Comparison of ENCODE assay signal across 8 mouse cellular contexts in the genomic region with DNA sequence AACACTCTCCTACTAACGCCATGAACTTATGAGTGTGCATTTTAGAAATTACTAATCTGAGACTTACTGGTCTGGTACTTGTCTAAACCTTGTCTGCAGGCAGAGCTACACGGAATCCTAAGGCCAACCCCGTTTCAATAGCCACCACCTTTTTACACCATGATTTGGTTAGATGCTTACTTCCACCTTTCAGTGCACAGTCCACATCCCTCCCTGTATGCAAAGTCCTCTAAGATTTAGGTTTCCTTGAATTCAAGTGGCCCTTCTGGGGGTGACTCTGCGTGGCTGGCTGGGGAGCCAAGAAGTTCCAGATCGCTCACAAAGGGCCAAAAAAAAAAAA. TPM values are rescaled to one million over a fixed set of nuclear protein-coding genes. Genes with fewer than 3 reads are reported as not detected.
DNase-seq lines count a peak whose midpoint lies in the region; ATAC-seq and TF ChIP-seq lines count a peak whose summit lies in the region.

No protein-coding gene starts in this region.

- H3K4me3 ChIP-seq in heart, embryonic 12.5 days, result peak overlapping the region; percentile 75
- peak overlapping the region; percentile 82 to 95 for H3K4me3 ChIP-seq in ES-E14 (ENCODE audit: insufficient read depth in 1 of 2, low read depth in 1 of 2, low read length in 2 of 2, poor library complexity in 1 of 2, severe bottlenecking in 1 of 2)
- peak overlapping the region; percentile 75 for H3K4me3 ChIP-seq in hindbrain, embryonic 10.5 days

- H3K9me3 ChIP-seq in heart, embryonic 12.5 days (replicated peaks), result no peaks in the 10 kb centered on the region
- no peaks in the 10 kb centered on the region for H3K9me3 ChIP-seq in ES-E14 (ENCODE audit: control insufficient read depth, insufficient read depth, low read depth, low read length)
- H3K9me3 ChIP-seq in hindbrain, embryonic 10.5 days, result no peaks in the 10 kb centered on the region

- peaks cover 5% of the 10 kb centered on the region for H3K36me3 ChIP-seq in heart, embryonic 12.5 days
- no peaks in the 10 kb centered on the region for H3K36me3 ChIP-seq in ES-E14 (ENCODE audit: control insufficient read depth, insufficient read depth, low read length, poor library complexity, severe bottlenecking)
- H3K36me3 ChIP-seq in hindbrain, embryonic 10.5 days, result peaks cover 16% of the 10 kb centered on the region

- peak; percentile 27 for ATAC-seq in heart, embryonic 12.5 days (ENCODE audit: insufficient number of reproducible peaks, low FRiP score)
- ATAC-seq in megakaryocyte progenitor cell, adult 5-6 weeks (replicated peaks; ENCODE audit: poor library complexity), result peak; percentile 18

- no peak for DNase-seq in heart, postnatal 4 days
- DNase-seq in ES-E14 (ENCODE audit: low read depth, low spot score), result no peak
- DNase-seq in hindbrain, embryonic 10.5 days (ENCODE audit: low spot score), result no peak
- no peak for DNase-seq in left cerebral cortex, postnatal 14 days (ENCODE audit: low spot score in 2 of 2)
- no peak for DNase-seq in gastrocnemius, postnatal 36 days
- DNase-seq in embryo, embryonic 9.5 days (ENCODE audit: extremely low spot score), result no peak

- H3K4me1 ChIP-seq in heart, embryonic 12.5 days (replicated peaks), result peaks cover 18% of the 10 kb centered on the region
- peaks cover 0 to 2% of the 10 kb centered on the region in 2 experiments; a peak in 2 of 4 replicates for H3K4me1 ChIP-seq in ES-E14 (ENCODE audit: control insufficient read depth in 2 of 2, insufficient read depth in 2 of 2, low read length in 2 of 2, poor library complexity in 1 of 2)
- peaks cover 26% of the 10 kb centered on the region for H3K4me1 ChIP-seq in hindbrain, embryonic 10.5 days (replicated peaks)

- H3K9ac ChIP-seq in heart, embryonic 12.5 days, result peak overlapping the region; percentile 95
- H3K9ac ChIP-seq in ES-E14 (ENCODE audit: insufficient read depth, low read depth, low read length, poor library complexity, severe bottlenecking), result peak overlapping the region; percentile 15; the same call in 1 of the 2 replicates

- H3K27me3 ChIP-seq in heart, embryonic 12.5 days (replicated peaks), result no peaks in the 10 kb centered on the region
- no peaks in the 10 kb centered on the region for H3K27me3 ChIP-seq in hindbrain, embryonic 10.5 days (ENCODE audit: insufficient read depth, poor library complexity, severe bottlenecking)

- intact Hi-C loops in left cerebral cortex, postnatal 14 days (cut with DNase I), result loop anchor here (5.0 kb wide), 1 partner anchor 37 kb away; no protein-coding TSS in a partner anchor
- intact Hi-C loops in gastrocnemius, postnatal 36 days (cut with DNase I), result loop anchor here (5.0 kb wide), 1 partner anchor 92 kb away; the partner anchor contains the start of genes Fbxl8 and Tradd

- in situ Hi-C loops in ES-E14 (cut with MboI; ENCODE audit: low sequenced_read_pairs in 2 of 2, unreplicated experiment in 2 of 2), result no loop called here

- peak overlapping the region; percentile 67 for H3K4me2 ChIP-seq in heart, embryonic 12.5 days

- 1% methylated on average over 5 of the region's 5 CpGs for WGBS in heart, embryonic 12.5 days
- WGBS in hindbrain, embryonic 10.5 days, result 5% methylated on average over 5 of the region's 5 CpGs

- peak overlapping the region; percentile 97 for H3K27ac ChIP-seq in heart, embryonic 12.5 days (ENCODE audit: poor library complexity, severe bottlenecking)
- no peak overlapping the region for H3K27ac ChIP-seq in ES-E14 (ENCODE audit: insufficient read depth, low read depth, low read length, poor library complexity, severe bottlenecking)
- peak overlapping the region; percentile 99 for H3K27ac ChIP-seq in hindbrain, embryonic 10.5 days

TF ChIP-seq in ES-E14, 5 proteins besides CTCF, POLR2A, EP300 and RAD21:
- TF ChIP-seq MAFK (IDR thresholded peaks at IDR 0.05; ENCODE audit: insufficient read depth, low read depth, low read length) (no peak), ZNF384 (IDR thresholded peaks at IDR 0.05; ENCODE audit: low read depth, low read length) (peak; percentile 93)

RNA-seq across cellular contexts. Expression of gene Cbfb, which starts 0.5 kb away (rescaled TPM):
- polyA plus RNA-seq in heart, embryonic 12.5 days (2016; fragmentation: Nextera tagmentation; extraction: Ambion mirVana), result 65.3 and 67.9 TPM in 2 replicates
- 10 to 100 TPM; 44.7 to 46.9 TPM for total RNA-seq in heart, postnatal 4 days (2021)
- total RNA-seq in ES-E14 (2012; rRNA removed), result 36.2 and 47.0 TPM in 2 replicates
- polyA plus RNA-seq in hindbrain, embryonic 10.5 days (2016; fragmentation: Nextera tagmentation; extraction: Ambion mirVana), result 42.1 and 54.9 TPM in 2 replicates
- 146 and 152 TPM in 2 replicates for total RNA-seq in megakaryocyte progenitor cell, adult 5-6 weeks (2015)
- 157 and 178 TPM in 2 replicates for total RNA-seq in megakaryocyte progenitor cell, adult 5-6 weeks (2017)
- 10 to 100 TPM; 20.7 to 23.1 TPM for total RNA-seq in left cerebral cortex, postnatal 14 days (2021)
- total RNA-seq in gastrocnemius, postnatal 36 days (2021), result 10 to 100 TPM; 45.0 to 53.4 TPM

RNA-seq across cellular contexts. Expression of gene Ces4a, which starts 38.4 kb away (rescaled TPM):
- not detected in 2 replicates for polyA plus RNA-seq in heart, embryonic 12.5 days (2016; fragmentation: Nextera tagmentation; extraction: Ambion mirVana)
- total RNA-seq in heart, postnatal 4 days (2021), result not detected
- total RNA-seq in ES-E14 (2012; rRNA removed), result not detected in 2 replicates
- polyA plus RNA-seq in hindbrain, embryonic 10.5 days (2016; fragmentation: Nextera tagmentation; extraction: Ambion mirVana), result not detected in 2 replicates
- total RNA-seq in megakaryocyte progenitor cell, adult 5-6 weeks (2015), result not detected in 2 replicates
- total RNA-seq in megakaryocyte progenitor cell, adult 5-6 weeks (2017), result not detected in 2 replicates
- not detected for total RNA-seq in left cerebral cortex, postnatal 14 days (2021)
- total RNA-seq in gastrocnemius, postnatal 36 days (2021), result not detected

RNA-seq across cellular contexts. Expression of gene D230025D16Rik, which starts 54.9 kb away (rescaled TPM):
- polyA plus RNA-seq in heart, embryonic 12.5 days (2016; fragmentation: Nextera tagmentation; extraction: Ambion mirVana), result 18.7 and 18.9 TPM in 2 replicates
- total RNA-seq in heart, postnatal 4 days (2021), result 10 to 100 TPM; 14.3 to 16.7 TPM
- 41.7 and 42.6 TPM in 2 replicates for total RNA-seq in ES-E14 (2012; rRNA removed)
- polyA plus RNA-seq in hindbrain, embryonic 10.5 days (2016; fragmentation: Nextera tagmentation; extraction: Ambion mirVana), result 27.0 and 27.1 TPM in 2 replicates
- total RNA-seq in megakaryocyte progenitor cell, adult 5-6 weeks (2015), result 20.8 and 31.3 TPM in 2 replicates
- 21.2 and 23.9 TPM in 2 replicates for total RNA-seq in megakaryocyte progenitor cell, adult 5-6 weeks (2017)
- total RNA-seq in left cerebral cortex, postnatal 14 days (2021), result 10 to 100 TPM; 31.7 to 32.1 TPM
- total RNA-seq in gastrocnemius, postnatal 36 days (2021), result 10 to 100 TPM; 19.6 to 22.1 TPM
